Mouse (Mus musculus) hindbrain, embryonic 10.5 days (tissue): ENCODE data around the gene Tmbim1. TPM values are rescaled to one million over a fixed set of nuclear protein-coding genes. Genes with fewer than 3 reads are reported as not detected.

ENCODE experiments used
- DNase-seq: peaks from one replicate; pipeline ENCODE4 v3.0.0-alpha.2; 2017; ENCODE audit warnings: low spot score
- H3K27ac ChIP-seq: fragments of 300-500 bp; sonication (generic); 2 replicates; pipeline ENCODE4 v1.5.1; 2016; ENCODE audit warnings: mild to moderate bottlenecking, moderate library complexity
- H3K27me3 ChIP-seq: fragments of 300-500 bp; sonication (generic); 2 replicates; pipeline ENCODE4 v1.6.1; 2016; ENCODE audit warnings: mild to moderate bottlenecking; ENCODE audit not compliant: poor library complexity, insufficient read depth, severe bottlenecking
- H3K36me3 ChIP-seq: fragments of 300-500 bp; sonication (generic); 2 replicates; pipeline ENCODE4 v1.6.1; 2016; ENCODE audit warnings: mild to moderate bottlenecking, moderate library complexity
- H3K4me1 ChIP-seq: fragments of 300-500 bp; sonication (generic); replicated peaks from 2 replicates; pipeline ENCODE4 v1.6.1; 2016; ENCODE audit warnings: mild to moderate bottlenecking
- H3K4me3 ChIP-seq: fragments of 300-500 bp; sonication (generic); 2 replicates; pipeline ENCODE4 v1.5.1; 2016; ENCODE audit warnings: mild to moderate bottlenecking, moderate library complexity
- H3K9me3 ChIP-seq: fragments of 300-500 bp; sonication (generic); 2 replicates; pipeline ENCODE4 v1.6.1; 2016; ENCODE audit warnings: mild to moderate bottlenecking, moderate library complexity
- WGBS: fragments of 180-500 bp; shearing (Covaris S2); methylation state at CpG from one replicate; pipeline ENCODE4 v1.1.7; 2016; 5-methylcytosine and 5-hydroxymethylcytosine counted together
- polyA plus RNA-seq: library from polyadenylated mRNA; unstranded; fragments of >200 nt; fragmentation: Nextera tagmentation; extraction: Ambion mirVana; gene quantifications from 2 replicates; pipeline ENCODE4 v1.2.1, GENCODE M21; 2016

Gene Tmbim1
- polyA plus RNA-seq, 1 experiment from 2014 or later: 12.6 TPM

DNA sequence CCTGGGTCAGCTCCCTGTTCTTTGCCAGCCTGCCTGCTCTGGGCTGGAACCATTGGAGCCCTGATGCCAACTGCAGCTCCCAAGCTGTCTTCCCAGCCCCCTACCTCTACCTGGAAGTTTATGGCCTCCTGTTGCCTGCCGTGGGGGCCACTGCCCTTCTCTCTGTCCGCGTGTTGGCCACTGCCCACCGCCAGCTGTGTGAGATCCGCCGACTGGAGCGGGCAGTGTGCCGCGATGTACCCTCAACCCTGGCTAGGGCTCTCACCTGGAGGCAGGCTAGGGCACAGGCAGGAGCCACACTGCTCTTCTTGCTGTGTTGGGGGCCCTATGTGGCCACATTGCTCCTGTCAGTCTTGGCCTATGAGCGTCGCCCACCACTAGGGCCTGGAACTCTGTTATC lies 26.4 kb downstream of the Tmbim1 start:
- Histone ChIP-seq H3K36me3 (peaks cover 50% of the 10 kb centered on the region), H3K27ac (no peak overlapping the region), H3K4me3 (no peak overlapping the region), H3K4me1 (peaks cover 33% of the 10 kb centered on the region), H3K9me3 (no peaks in the 10 kb centered on the region), H3K27me3 (no peaks in the 10 kb centered on the region)
- no peak for DNase-seq
- 88% methylated on average over 11 of the region's 11 CpGs for WGBS

DNA sequence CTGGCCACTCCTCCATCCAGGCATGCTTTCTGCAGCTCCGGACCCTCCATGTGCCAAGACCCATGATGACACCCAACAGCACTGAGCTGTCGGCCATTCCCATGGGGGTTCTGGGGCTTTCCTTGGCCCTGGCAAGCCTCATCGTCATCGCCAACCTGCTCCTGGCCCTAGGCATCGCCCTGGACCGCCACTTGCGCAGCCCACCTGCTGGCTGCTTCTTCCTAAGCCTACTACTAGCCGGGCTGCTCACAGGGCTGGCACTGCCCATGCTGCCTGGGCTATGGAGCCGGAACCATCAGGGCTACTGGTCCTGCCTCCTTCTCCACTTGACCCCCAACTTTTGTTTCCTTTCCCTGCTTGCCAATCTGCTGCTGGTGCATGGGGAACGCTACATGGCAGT lies 26.9 kb downstream of the Tmbim1 start, which contains the start of gene Gpbar1:
Gpbar1 (plus strand) TSS at position 13 of the 400 bp plus-strand sequence.
- no peak for DNase-seq
- no peaks in the 10 kb centered on the region for H3K9me3 ChIP-seq
- H3K27me3 ChIP-seq: no peaks in the 10 kb centered on the region
- 92% methylated on average over 10 of the region's 10 CpGs for WGBS
- H3K27ac ChIP-seq: no peak within 1 kb of the TSS
- H3K4me3 ChIP-seq: no peak within 1 kb of the TSS
- H3K4me1 ChIP-seq: peaks cover 31% of the 10 kb centered on the region
- H3K36me3 ChIP-seq: peaks cover 50% of the 10 kb centered on the region

DNA sequence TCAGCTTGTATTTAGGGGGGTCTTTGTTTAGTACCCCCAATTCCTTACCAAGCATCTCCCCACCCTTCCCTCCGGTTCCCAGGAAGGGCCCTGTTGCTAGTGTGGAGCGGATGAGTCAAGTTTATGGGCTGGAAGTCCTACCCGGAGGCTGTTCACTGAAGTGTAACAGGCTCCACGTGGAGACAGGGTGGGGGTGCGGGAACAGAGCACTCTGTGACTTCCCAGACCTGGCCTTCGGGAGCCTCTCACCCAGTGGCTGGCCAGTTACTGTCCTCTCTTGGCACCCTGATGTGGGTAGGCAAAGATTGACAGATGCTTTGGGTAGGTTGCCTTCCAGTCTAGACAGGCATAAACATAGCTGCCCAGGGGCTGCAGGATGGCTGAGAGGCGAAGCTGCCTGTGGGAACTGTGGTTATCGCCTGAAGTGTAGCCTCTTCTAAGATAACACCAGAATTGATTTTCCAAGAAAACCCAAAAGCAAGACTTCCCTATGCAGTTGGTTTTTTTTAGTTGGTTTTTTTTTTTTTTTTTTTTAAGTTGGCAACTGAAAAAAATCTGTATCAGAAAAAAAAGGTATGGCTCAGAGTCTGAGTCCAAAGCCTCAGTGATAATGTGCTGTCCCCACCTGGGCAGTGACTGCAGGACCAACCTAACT lies 27.4 kb downstream of the Tmbim1 start:
- Histone ChIP-seq H3K27me3 (no peaks in the 10 kb centered on the region), H3K4me3 (no peak overlapping the region), H3K4me1 (peaks cover 30% of the 10 kb centered on the region), H3K36me3 (peaks cover 47% of the 10 kb centered on the region), H3K9me3 (no peaks in the 10 kb centered on the region), H3K27ac (no peak overlapping the region)
- DNase-seq: no peak
- WGBS: 66% methylated on average over 8 of the region's 8 CpGs

DNA sequence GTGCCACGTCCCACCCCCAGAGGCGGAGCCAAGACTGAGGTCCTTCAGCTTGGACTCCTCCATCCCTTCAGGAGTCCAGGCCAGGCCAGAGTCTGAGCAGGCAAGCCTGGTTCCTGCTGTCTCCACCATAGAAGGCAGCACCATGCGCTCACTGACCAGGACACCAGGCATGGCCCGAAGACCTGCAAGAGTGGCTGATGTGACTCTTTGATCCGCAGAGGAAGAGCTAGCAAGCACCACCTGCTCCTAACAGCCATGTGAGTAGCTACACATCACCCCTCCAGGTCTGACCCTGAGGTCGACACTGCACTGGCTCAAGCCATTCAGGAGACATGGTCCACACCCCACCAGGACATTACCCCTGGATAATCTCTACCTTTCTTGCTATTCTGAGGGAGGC lies 28.4 kb downstream of the Tmbim1 start:
- no peak overlapping the region; the same call in 1 of the 2 replicates for H3K27ac ChIP-seq
- no peak overlapping the region for H3K4me3 ChIP-seq
- no peaks in the 10 kb centered on the region for H3K27me3 ChIP-seq
- peaks cover 25% of the 10 kb centered on the region for H3K4me1 ChIP-seq
- no peaks in the 10 kb centered on the region for H3K9me3 ChIP-seq
- 70% methylated on average over 6 of the region's 6 CpGs for WGBS
- DNase-seq: no peak
- H3K36me3 ChIP-seq: peaks cover 37% of the 10 kb centered on the region

DNA sequence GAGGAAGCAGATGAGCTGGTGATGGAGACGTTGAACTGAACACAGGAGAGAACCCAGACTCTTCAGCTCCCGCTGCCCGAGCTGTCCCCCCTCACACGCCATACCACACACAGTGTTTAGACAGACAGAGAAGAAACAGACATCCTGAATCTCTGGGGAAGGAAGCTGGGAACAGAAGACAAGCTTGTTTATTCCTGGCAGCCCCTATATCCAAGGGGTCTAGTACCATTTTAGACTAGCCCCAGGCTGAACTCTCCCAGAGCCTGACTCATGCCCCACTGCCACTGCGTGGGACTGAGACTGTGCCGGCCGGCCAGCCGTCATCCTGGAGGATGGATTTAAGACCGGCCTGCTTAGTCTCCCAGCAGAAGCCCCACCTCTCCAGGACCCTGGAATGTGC lies 30.4 kb downstream of the Tmbim1 start:
- H3K27ac ChIP-seq: no peak overlapping the region
- H3K36me3 ChIP-seq: peaks cover 17% of the 10 kb centered on the region
- peaks cover 25% of the 10 kb centered on the region for H3K4me1 ChIP-seq
- H3K9me3 ChIP-seq: no peaks in the 10 kb centered on the region
- no peak for DNase-seq
- WGBS: 49% methylated on average over 9 of the region's 9 CpGs
- H3K4me3 ChIP-seq: no peak overlapping the region
- no peaks in the 10 kb centered on the region for H3K27me3 ChIP-seq

DNA sequence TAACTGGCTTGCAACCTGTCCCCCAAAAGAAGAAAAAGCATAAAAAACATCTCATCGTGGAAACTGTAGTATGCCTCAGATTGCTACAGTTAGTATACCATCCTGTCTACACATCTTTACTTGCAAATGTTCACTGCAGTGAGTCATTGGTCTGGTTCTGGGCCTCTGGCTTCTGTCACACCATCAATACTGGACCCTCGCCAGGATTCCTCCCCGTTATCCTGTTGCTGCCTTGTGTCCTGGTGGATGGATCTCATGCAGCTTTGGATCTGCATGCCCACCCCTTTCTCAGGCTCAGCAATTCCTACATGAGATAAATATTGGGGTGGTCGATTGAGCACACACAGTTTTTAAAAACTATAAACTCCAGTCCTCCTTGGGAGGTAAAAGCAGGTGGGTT lies 33.8 kb downstream of the Tmbim1 start:
- WGBS: 89% methylated on average over 4 of the region's 4 CpGs
- peaks cover 25% of the 10 kb centered on the region for H3K36me3 ChIP-seq
- no peak overlapping the region for H3K27ac ChIP-seq
- no peak for DNase-seq
- no peaks in the 10 kb centered on the region for H3K27me3 ChIP-seq
- no peaks in the 10 kb centered on the region for H3K9me3 ChIP-seq
- H3K4me3 ChIP-seq: no peak overlapping the region
- peaks cover 15% of the 10 kb centered on the region; the same call in 1 of the 2 replicates for H3K4me1 ChIP-seq

DNA sequence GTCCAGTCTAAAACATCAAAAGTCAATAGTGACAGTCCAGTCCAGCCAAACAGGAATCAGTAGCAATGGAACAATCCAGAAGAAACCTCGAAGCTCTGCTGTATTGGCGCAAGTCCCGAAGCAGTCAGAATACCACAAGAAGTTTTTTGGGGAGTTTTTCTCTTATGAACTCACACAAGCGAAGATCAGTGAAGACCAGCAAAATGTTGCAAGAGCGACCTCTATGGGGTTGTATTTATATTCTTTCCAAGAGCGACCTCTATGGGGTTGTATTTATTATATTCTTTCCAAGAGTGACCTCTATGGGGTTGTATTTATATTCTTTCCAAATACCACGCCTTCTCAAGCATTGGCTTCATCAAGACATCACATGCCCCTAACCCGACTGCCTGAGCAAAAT lies 36.7 kb downstream of the Tmbim1 start:
- Histone ChIP-seq H3K27me3 (no peaks in the 10 kb centered on the region), H3K4me1 (peaks cover 3% of the 10 kb centered on the region; the same call in 1 of the 2 replicates), H3K4me3 (no peak overlapping the region), H3K9me3 (no peaks in the 10 kb centered on the region), H3K36me3 (peaks cover 54% of the 10 kb centered on the region), H3K27ac (no peak overlapping the region)
- WGBS: 88% methylated on average over 8 of the region's 8 CpGs
- no peak for DNase-seq

DNA sequence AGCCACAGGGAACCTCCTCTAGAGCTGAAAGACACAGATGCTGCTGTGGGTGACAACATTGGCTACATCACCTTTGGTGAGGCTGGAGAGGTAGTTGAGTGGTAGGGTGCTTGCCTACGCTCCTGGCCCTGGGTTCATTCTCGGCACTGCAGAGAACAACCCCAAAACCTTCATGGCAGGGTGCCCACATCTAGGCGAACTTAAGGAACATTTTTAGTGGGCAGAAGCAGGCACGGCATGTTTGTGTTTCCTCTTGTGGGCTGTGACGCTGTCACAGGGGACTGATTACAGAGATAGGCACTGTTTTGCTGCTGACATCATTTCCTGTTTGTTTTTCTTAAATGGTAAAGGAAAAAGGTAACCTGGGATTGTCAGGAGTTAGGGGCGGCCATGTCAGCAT lies 42.9 kb downstream of the Tmbim1 start:
- Histone ChIP-seq H3K27ac (no peak overlapping the region), H3K4me3 (no peak overlapping the region), H3K4me1 (no peaks in the 10 kb centered on the region), H3K36me3 (peaks cover 96% of the 10 kb centered on the region), H3K27me3 (no peaks in the 10 kb centered on the region), H3K9me3 (no peaks in the 10 kb centered on the region)
- WGBS: 95% methylated on average over 6 of the region's 6 CpGs
- no peak for DNase-seq

DNA sequence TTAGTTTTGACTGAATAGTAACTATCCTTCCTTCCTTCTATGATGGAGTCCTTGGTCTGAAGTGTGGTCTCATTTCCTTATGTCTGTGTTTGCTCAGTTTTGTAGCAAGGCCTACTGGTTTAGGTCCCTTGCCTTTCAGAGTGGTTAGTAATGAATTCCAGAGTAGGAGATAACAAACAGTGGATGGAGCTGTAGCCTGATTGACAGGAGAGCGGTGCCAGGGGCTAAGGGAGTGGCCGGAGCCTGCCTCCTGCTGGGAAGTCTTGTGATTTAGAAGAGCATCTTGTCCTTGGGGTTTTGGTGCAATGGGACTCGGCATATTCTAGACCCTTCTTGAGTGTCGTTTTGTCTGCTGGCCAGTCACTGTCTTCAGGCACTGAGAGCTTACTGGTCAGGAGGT lies 48.6 kb downstream of the Tmbim1 start:
- Histone ChIP-seq H3K27me3 (no peaks in the 10 kb centered on the region), H3K9me3 (no peaks in the 10 kb centered on the region), H3K4me1 (no peaks in the 10 kb centered on the region), H3K27ac (no peak overlapping the region), H3K4me3 (no peak overlapping the region), H3K36me3 (peaks cover 96% of the 10 kb centered on the region)
- WGBS: 70% methylated on average over 4 of the region's 4 CpGs
- DNase-seq: no peak

DNA sequence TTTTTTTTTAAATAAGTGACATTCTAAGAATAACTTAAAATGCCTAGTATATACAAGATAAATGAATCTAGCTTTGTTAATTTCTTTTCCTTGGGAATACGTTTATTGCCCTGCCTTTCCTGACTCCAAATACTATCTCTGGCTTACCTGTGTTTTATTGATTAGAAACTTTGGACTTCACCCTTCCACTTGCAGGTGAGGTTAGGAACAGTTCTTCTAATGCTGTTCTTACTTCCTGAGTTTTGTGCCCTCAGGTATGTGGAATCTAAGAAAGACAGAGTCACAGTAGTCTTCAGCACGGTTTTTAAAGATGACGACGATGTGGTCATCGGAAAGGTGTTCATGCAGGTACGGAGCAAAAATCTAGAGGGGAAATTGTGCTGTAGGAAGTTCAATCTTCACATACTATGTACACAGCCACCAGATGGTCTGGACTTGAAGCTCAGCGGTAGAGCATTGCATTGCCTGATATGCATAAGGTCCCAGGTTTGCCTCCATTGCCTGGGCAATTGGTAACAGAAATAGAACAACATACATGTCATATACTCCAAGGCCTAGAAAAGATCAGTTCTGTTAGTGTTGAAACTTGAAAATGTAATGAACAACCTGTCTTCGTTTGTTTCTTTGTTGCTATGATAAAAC lies 49.6 kb downstream of the Tmbim1 start:
- Histone ChIP-seq H3K4me3 (no peak overlapping the region), H3K27ac (no peak overlapping the region), H3K27me3 (no peaks in the 10 kb centered on the region), H3K36me3 (peaks cover 96% of the 10 kb centered on the region), H3K9me3 (no peaks in the 10 kb centered on the region), H3K4me1 (no peaks in the 10 kb centered on the region)
- WGBS: 95% methylated on average over 8 of the region's 8 CpGs
- no peak for DNase-seq

DNA sequence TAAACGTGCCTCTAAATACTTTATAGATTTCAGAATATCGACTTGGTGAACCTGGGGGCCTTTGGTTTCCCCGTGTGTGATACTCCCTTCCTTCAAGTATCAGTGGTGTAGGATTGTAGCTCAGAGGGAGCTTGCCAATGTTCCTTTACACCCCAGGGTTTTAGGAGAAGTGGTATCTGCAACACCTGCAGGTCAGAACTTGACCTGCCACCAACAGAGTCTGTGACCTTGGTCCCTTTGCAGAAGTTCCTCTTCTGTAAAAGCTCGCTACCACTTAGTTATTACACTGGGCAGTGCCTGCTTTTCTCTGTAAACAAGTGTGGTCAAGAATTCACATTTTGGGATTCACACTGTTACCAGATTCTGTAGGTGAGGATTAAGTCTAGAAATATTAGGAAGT lies 55.3 kb downstream of the Tmbim1 start:
- Histone ChIP-seq H3K36me3 (peaks cover 85% of the 10 kb centered on the region), H3K9me3 (no peaks in the 10 kb centered on the region), H3K27ac (no peak overlapping the region), H3K4me1 (no peaks in the 10 kb centered on the region), H3K4me3 (no peak overlapping the region), H3K27me3 (no peaks in the 10 kb centered on the region)
- no peak for DNase-seq
- WGBS: 88% methylated on average over 4 of the region's 4 CpGs

DNA sequence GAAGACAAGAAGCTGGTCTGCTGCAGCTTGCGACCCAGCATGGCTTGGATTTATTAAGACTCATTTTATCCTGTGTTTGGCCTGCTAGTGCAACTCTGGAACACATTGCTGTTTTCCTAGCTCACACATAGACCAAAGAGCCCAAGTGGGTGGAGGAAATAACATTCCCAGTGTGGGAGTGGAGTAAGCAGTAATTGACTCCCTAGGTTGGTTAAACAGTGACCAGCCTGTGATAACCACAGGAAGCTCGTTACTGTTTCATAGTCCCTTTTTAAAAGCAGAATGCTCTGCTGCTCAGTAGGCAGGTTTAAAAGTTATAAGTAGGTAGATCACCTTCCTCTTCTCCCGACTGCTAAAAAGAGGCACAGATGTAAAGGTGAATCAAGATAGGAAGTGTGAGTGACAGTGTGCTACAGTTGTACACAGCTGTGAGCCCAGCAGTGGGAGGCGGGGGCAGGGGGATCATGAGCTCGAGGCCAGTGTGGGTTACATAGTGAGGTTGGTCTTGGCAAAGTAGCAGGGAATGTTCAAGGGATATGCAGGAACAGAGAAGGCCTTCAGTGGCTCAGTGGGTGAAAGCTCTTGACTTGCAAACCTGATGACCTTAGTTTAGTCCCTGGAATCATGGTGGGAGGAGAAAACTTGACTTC lies 56.0 kb downstream of the Tmbim1 start:
- no peak for DNase-seq
- H3K27ac ChIP-seq: no peak overlapping the region
- H3K4me1 ChIP-seq: no peaks in the 10 kb centered on the region
- H3K4me3 ChIP-seq: no peak overlapping the region
- peaks cover 78% of the 10 kb centered on the region for H3K36me3 ChIP-seq
- H3K27me3 ChIP-seq: no peaks in the 10 kb centered on the region
- 87% methylated on average over 5 of the region's 5 CpGs for WGBS
- H3K9me3 ChIP-seq: no peaks in the 10 kb centered on the region

DNA sequence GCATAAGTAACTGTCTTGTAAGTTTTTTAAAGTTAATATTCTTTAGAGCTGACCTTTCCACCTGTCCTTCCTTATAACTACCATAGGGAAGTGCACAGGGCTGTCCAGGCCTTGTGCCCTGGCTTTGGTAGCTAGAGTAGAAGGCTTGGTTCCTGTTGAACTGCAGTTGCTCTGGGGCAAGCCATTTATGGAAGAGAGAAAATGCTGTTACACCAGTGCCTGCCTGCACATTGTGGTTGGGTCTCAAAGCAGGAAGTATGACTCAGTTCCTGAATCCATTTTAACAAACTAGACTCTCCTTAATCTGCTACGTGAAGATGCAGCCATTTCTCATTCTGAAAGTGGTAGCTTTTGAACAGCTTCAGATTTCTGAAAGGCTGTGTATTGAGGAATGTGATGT lies 56.6 kb downstream of the Tmbim1 start:
- Histone ChIP-seq H3K9me3 (no peaks in the 10 kb centered on the region), H3K4me3 (no peak overlapping the region), H3K36me3 (peaks cover 72% of the 10 kb centered on the region), H3K4me1 (no peaks in the 10 kb centered on the region), H3K27me3 (no peaks in the 10 kb centered on the region), H3K27ac (no peak overlapping the region)
- WGBS: 91% methylated on average over 1 of the region's 1 CpGs
- no peak for DNase-seq
